8 mouse cellular contexts compared by ENCODE assay signal in the genomic region with DNA sequence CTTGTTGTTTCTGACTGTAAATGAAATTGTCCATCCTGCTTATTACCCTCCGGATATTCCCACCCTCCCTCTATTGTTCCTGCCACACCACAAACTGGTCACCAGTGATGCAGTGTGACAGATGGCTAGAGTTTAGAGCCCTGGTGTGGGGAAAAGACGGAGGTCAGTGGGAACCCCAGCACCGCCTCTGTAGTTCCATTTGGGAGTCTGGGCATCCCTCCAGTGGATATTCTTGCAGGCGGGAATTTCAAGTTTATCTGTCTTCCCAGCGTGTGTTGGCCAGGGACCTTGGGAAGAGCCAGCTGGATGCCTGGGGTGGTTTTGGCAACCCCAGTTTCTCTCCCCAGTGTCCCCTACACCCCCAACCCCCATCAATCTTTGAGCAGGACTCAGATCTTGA. TPM values are rescaled to one million over a fixed set of nuclear protein-coding genes. Genes with fewer than 3 reads are reported as not detected.
A peak's percentile ranks its signal among the peaks of the same experiment; 100 is the strongest.
DNase-seq lines count a peak whose midpoint lies in the region; ATAC-seq and TF ChIP-seq lines count a peak whose summit lies in the region.

No protein-coding gene starts in this region.

- H3K79me2 ChIP-seq in liver, adult 2 months (ENCODE audit: control insufficient read depth, insufficient read depth, low read length), result no peaks in the 10 kb centered on the region

- no peaks in the 10 kb centered on the region for H3K27me3 ChIP-seq in liver, adult 2 months (ENCODE audit: control insufficient read depth, insufficient read depth, low read length)
- H3K27me3 ChIP-seq in heart, embryonic 11.5 days (ENCODE audit: control insufficient read depth, insufficient read depth, low read length), result no peaks in the 10 kb centered on the region
- peaks cover 7% of the 10 kb centered on the region for H3K27me3 ChIP-seq in limb, embryonic 10.5 days (ENCODE audit: low read depth, poor library complexity, severe bottlenecking)
- H3K27me3 ChIP-seq in neural tube, embryonic 13.5 days, result no peaks in the 10 kb centered on the region; the same call in 1 of the 2 replicates

- WGBS in liver, adult 2 months, result 50% methylated on average over 5 of the region's 5 CpGs
- WGBS in heart, embryonic 11.5 days (ENCODE audit: insufficient replicate concordance), result 34% methylated on average over 5 of the region's 5 CpGs
- 49% methylated on average over 5 of the region's 5 CpGs for WGBS in limb, embryonic 10.5 days
- 40% methylated on average over 5 of the region's 5 CpGs for WGBS in neural tube, embryonic 13.5 days

- H3K4me1 ChIP-seq in liver, adult 2 months (ENCODE audit: control insufficient read depth, insufficient read depth, low read length), result peaks cover 2% of the 10 kb centered on the region; the same call in 1 of the 2 replicates
- H3K4me1 ChIP-seq in heart, embryonic 11.5 days (ENCODE audit: control insufficient read depth, insufficient read depth, low read length), result peaks cover 16% of the 10 kb centered on the region; the same call in 1 of the 2 replicates
- peaks cover 18% of the 10 kb centered on the region for H3K4me1 ChIP-seq in limb, embryonic 10.5 days
- peaks cover 22% of the 10 kb centered on the region for H3K4me1 ChIP-seq in neural tube, embryonic 13.5 days (replicated peaks)

- peak overlapping the region; percentile 81 for H3K4me2 ChIP-seq in heart, embryonic 11.5 days
- peak overlapping the region; percentile 62 for H3K4me2 ChIP-seq in neural tube, embryonic 13.5 days

- no peak for DNase-seq in liver, adult 2 months (ENCODE audit: extremely low read depth, low read depth, low spot score)
- no peak for DNase-seq in liver
- peak; percentile 58 for DNase-seq in cerebellum, adult 8-10 months
- no peak for DNase-seq in limb, embryonic 10.5 days (ENCODE audit: low spot score)
- DNase-seq in right cerebral cortex, postnatal 36 days (ENCODE audit: low spot score in 2 of 2), result no peak
- no peak for DNase-seq in left cerebral cortex, postnatal 14 days (ENCODE audit: low spot score in 2 of 2)

- TF ChIP-seq CTCF in liver, adult 2 months (IDR thresholded peaks at IDR 0.05; ENCODE audit: low read depth, low read length), result no peak

- H3K9ac ChIP-seq in liver, adult 2 months (ENCODE audit: low read depth, low read length), result peak overlapping the region; percentile 87
- H3K9ac ChIP-seq in heart, embryonic 11.5 days (ENCODE audit: low read depth, low read length), result peak overlapping the region; percentile 75
- peak overlapping the region; percentile 68 for H3K9ac ChIP-seq in neural tube, embryonic 13.5 days

- ATAC-seq in heart, embryonic 11.5 days (replicated peaks; ENCODE audit: insufficient number of reproducible peaks, low FRiP score, low TSS enrichment), result no peak
- ATAC-seq in neural tube, embryonic 13.5 days (ENCODE audit: low read depth), result peak; percentile 32

- H3K9me3 ChIP-seq in heart, embryonic 11.5 days (replicated peaks; ENCODE audit: control insufficient read depth, low read length), result no peaks in the 10 kb centered on the region
- H3K9me3 ChIP-seq in limb, embryonic 10.5 days (replicated peaks), result no peaks in the 10 kb centered on the region
- no peaks in the 10 kb centered on the region for H3K9me3 ChIP-seq in neural tube, embryonic 13.5 days

- H3K36me3 ChIP-seq in liver, adult 2 months (ENCODE audit: control insufficient read depth, insufficient read depth, low read length), result no peaks in the 10 kb centered on the region
- no peaks in the 10 kb centered on the region for H3K36me3 ChIP-seq in heart, embryonic 11.5 days (ENCODE audit: control insufficient read depth, insufficient read depth, low read length)
- no peaks in the 10 kb centered on the region for H3K36me3 ChIP-seq in limb, embryonic 10.5 days
- H3K36me3 ChIP-seq in neural tube, embryonic 13.5 days, result peaks cover 5% of the 10 kb centered on the region; the same call in 1 of the 2 replicates

- no peak overlapping the region for H3K27ac ChIP-seq in liver, adult 2 months (replicated peaks; ENCODE audit: insufficient read depth, low read depth, low read length)
- peak overlapping the region; percentile 4; the same call in 1 of the 2 replicates for H3K27ac ChIP-seq in heart, embryonic 11.5 days (ENCODE audit: low read depth, low read length)
- peak overlapping the region; percentile 84 for H3K27ac ChIP-seq in limb, embryonic 10.5 days
- peak overlapping the region; percentile 20; the same call in 1 of the 2 replicates for H3K27ac ChIP-seq in neural tube, embryonic 13.5 days (replicated peaks)

- peak overlapping the region; percentile 94; the same call in 1 of the 2 replicates for H3K4me3 ChIP-seq in liver, adult 2 months (ENCODE audit: insufficient read depth, low read depth, low read length)
- H3K4me3 ChIP-seq in heart, embryonic 11.5 days (ENCODE audit: low read depth, low read length), result peak overlapping the region; percentile 48
- peak overlapping the region; percentile 60 for H3K4me3 ChIP-seq in limb, embryonic 10.5 days
- peak overlapping the region; percentile 47 for H3K4me3 ChIP-seq in neural tube, embryonic 13.5 days

- intact Hi-C loops in left cerebral cortex, postnatal 14 days (cut with DNase I), result no loop called here

- TF ChIP-seq POLR2A in liver, adult 2 months (IDR thresholded peaks at IDR 0.05; ENCODE audit: extremely low read depth, insufficient read depth, low read length), result no peak

RNA-seq across cellular contexts. Expression of a gene that starts 0.7 kb away (rescaled TPM):
- total RNA-seq in liver, adult 2 months (2014; rRNA removed), result 6.2 and 7.3 TPM in 2 replicates
- polyA plus RNA-seq in liver, adult 2 months (2012; rRNA removed), result 3.5 and 4.0 TPM in 2 replicates
- 27.0 and 27.8 TPM in 2 replicates for polyA plus RNA-seq in heart, embryonic 11.5 days (2014; fragmentation: Nextera tagmentation; extraction: Ambion mirVana)
- 14.3 and 16.1 TPM in 2 replicates for polyA plus RNA-seq in limb, embryonic 10.5 days (2016; fragmentation: Nextera tagmentation; extraction: Ambion mirVana)
- 21.6 and 22.8 TPM in 2 replicates for polyA plus RNA-seq in neural tube, embryonic 13.5 days (2015; fragmentation: Nextera tagmentation; extraction: Ambion mirVana)
- total RNA-seq in left cerebral cortex, postnatal 14 days (2021), result 10 to 100 TPM in 1 of 2 experiments, 1 to 10 TPM in 1; 9.6 to 10.4 TPM

RNA-seq across cellular contexts. Expression of a gene that starts 14.0 kb away (rescaled TPM):
- total RNA-seq in liver, adult 2 months (2014; rRNA removed), result 5.6 and 6.3 TPM in 2 replicates
- polyA plus RNA-seq in liver, adult 2 months (2012; rRNA removed), result 9.9 and 10.3 TPM in 2 replicates
- 36.3 and 41.2 TPM in 2 replicates for polyA plus RNA-seq in heart, embryonic 11.5 days (2014; fragmentation: Nextera tagmentation; extraction: Ambion mirVana)
- 41.7 and 44.4 TPM in 2 replicates for polyA plus RNA-seq in limb, embryonic 10.5 days (2016; fragmentation: Nextera tagmentation; extraction: Ambion mirVana)
- polyA plus RNA-seq in neural tube, embryonic 13.5 days (2015; fragmentation: Nextera tagmentation; extraction: Ambion mirVana), result 54.4 and 63.4 TPM in 2 replicates
- total RNA-seq in left cerebral cortex, postnatal 14 days (2021), result 10 to 100 TPM; 37.0 to 40.3 TPM
